Mouse (Mus musculus): ENCODE measurements at regions not wholly inside any gene's neighbourhood (a gene's known extent, or its start where the extent isn't known, plus 50 kb on each side); places are given as distances from the start of the nearest gene placed in this dataset.

- peak overlapping the region; percentile 53 for H3K4me2 ChIP-seq (replicated peaks)
- no peaks in the 10 kb centered on the region for H3K9me3 ChIP-seq
- no peak overlapping the region for H3K27ac ChIP-seq
- H3K4me1 ChIP-seq (replicated peaks) = no peaks in the 10 kb centered on the region
- H3K9ac ChIP-seq = no peak overlapping the region
- H3K36me3 ChIP-seq = no peaks in the 10 kb centered on the region
- 31% methylated on average over 11 of the region's 11 CpGs for WGBS
- no peak for ATAC-seq
- no peaks in the 10 kb centered on the region for H3K27me3 ChIP-seq (replicated peaks)
- 0 out of 2 replicates have a peak overlapping the region, but pooled peaks have one; percentile 10 for H3K4me3 ChIP-seq (replicated peaks)
These were observed 129.1 kb downstream of the Nhlrc3 start for GRCm38 (mm10) chr3:53334051-53334450.

- ATAC-seq = no peak
- Histone ChIP-seq H3K9me3 (no peaks in the 10 kb centered on the region), H3K4me1 (replicated peaks) (no peaks in the 10 kb centered on the region), H3K27ac (no peak overlapping the region), H3K9ac (no peak overlapping the region), H3K4me3 (replicated peaks) (no peak overlapping the region), H3K4me2 (replicated peaks) (no peak overlapping the region), H3K27me3 (replicated peaks) (no peaks in the 10 kb centered on the region), H3K36me3 (no peaks in the 10 kb centered on the region)
- 64% methylated on average over 3 of the region's 3 CpGs for WGBS
These were observed 133.6 kb downstream of the Nhlrc3 start for GRCm38 (mm10) chr3:53329528-53329927.

GRCm38 (mm10) chr3:53327424-53327823, 135.7 kb downstream of the Nhlrc3 start:
- 64% methylated on average over 5 of the region's 5 CpGs for WGBS
- Histone ChIP-seq H3K4me2 (replicated peaks) (no peak overlapping the region), H3K36me3 (no peaks in the 10 kb centered on the region), H3K4me1 (replicated peaks) (no peaks in the 10 kb centered on the region), H3K27ac (no peak overlapping the region), H3K4me3 (replicated peaks) (no peak overlapping the region), H3K27me3 (replicated peaks) (no peaks in the 10 kb centered on the region), H3K9ac (no peak overlapping the region), H3K9me3 (no peaks in the 10 kb centered on the region)
- ATAC-seq = no peak

- H3K36me3 ChIP-seq = no peaks in the 10 kb centered on the region
- 71% methylated on average over 7 of the region's 7 CpGs for WGBS
- H3K9me3 ChIP-seq = no peaks in the 10 kb centered on the region
- ATAC-seq = no peak
- H3K4me2 ChIP-seq (replicated peaks) = no peak overlapping the region
- H3K4me3 ChIP-seq (replicated peaks) = no peak overlapping the region
- no peak overlapping the region for H3K27ac ChIP-seq
- no peaks in the 10 kb centered on the region for H3K27me3 ChIP-seq (replicated peaks)
- no peaks in the 10 kb centered on the region for H3K4me1 ChIP-seq (replicated peaks)
- H3K9ac ChIP-seq = no peak overlapping the region
These were observed 136.2 kb downstream of the Nhlrc3 start for GRCm38 (mm10) chr3:53326967-53327366.

- Histone ChIP-seq H3K4me1 (replicated peaks) (no peaks in the 10 kb centered on the region), H3K4me2 (replicated peaks) (no peak overlapping the region), H3K36me3 (no peaks in the 10 kb centered on the region), H3K27me3 (replicated peaks) (no peaks in the 10 kb centered on the region), H3K4me3 (replicated peaks) (no peak overlapping the region), H3K27ac (no peak overlapping the region), H3K9ac (no peak overlapping the region), H3K9me3 (no peaks in the 10 kb centered on the region)
- ATAC-seq = no peak
- WGBS = 94% methylated on average over 7 of the region's 7 CpGs
These were observed 138.1 kb downstream of the Nhlrc3 start for GRCm38 (mm10) chr3:53325080-53325479.

GRCm38 (mm10) chr3:53324386-53324785, 138.7 kb downstream of the Nhlrc3 start:
- no peak overlapping the region for H3K4me2 ChIP-seq (replicated peaks)
- no peak for ATAC-seq
- WGBS = 83% methylated on average over 13 of the region's 13 CpGs
- H3K4me1 ChIP-seq (replicated peaks) = no peaks in the 10 kb centered on the region
- no peaks in the 10 kb centered on the region for H3K27me3 ChIP-seq (replicated peaks)
- no peak overlapping the region for H3K9ac ChIP-seq
- no peak overlapping the region for H3K27ac ChIP-seq
- no peaks in the 10 kb centered on the region for H3K9me3 ChIP-seq
- no peak overlapping the region for H3K4me3 ChIP-seq (replicated peaks)
- no peaks in the 10 kb centered on the region for H3K36me3 ChIP-seq

GRCm38 (mm10) chr3:53315449-53315848, 147.7 kb downstream of the Nhlrc3 start:
- Histone ChIP-seq H3K4me1 (replicated peaks) (no peaks in the 10 kb centered on the region), H3K4me3 (replicated peaks) (no peak overlapping the region), H3K36me3 (no peaks in the 10 kb centered on the region), H3K27ac (no peak overlapping the region), H3K4me2 (replicated peaks) (no peak overlapping the region), H3K27me3 (replicated peaks) (no peaks in the 10 kb centered on the region), H3K9me3 (no peaks in the 10 kb centered on the region), H3K9ac (no peak overlapping the region)
- ATAC-seq = no peak
- 67% methylated on average over 2 of the region's 2 CpGs for WGBS
